Mouse (Mus musculus) lung, embryonic 15.5 days (tissue): ENCODE results near the gene Gpr107. TPM values are rescaled to one million over a fixed set of nuclear protein-coding genes. Genes with fewer than 3 reads are reported as not detected.

Experiments
- ATAC-seq: fragments of 200-750 bp; cut with Nextera tagmentation; 2 replicates; pipeline ENCODE4 v1.8.0; 2017; ENCODE audit warnings: moderate number of reproducible peaks, borderline replicate concordance; ENCODE audit not compliant: low FRiP score, low TSS enrichment; ENCODE audit errors: extremely low read depth
- H3K27ac ChIP-seq: fragments of 300-500 bp; sonication (generic); 2 replicates; pipeline ENCODE4 v1.5.1; 2015; ENCODE audit warnings: moderate library complexity, mild to moderate bottlenecking, inconsistent platforms
- H3K27me3 ChIP-seq: fragments of 300-500 bp; sonication (generic); 2 replicates; pipeline ENCODE4 v1.6.1; 2015; ENCODE audit warnings: inconsistent platforms
- H3K36me3 ChIP-seq: fragments of 300-500 bp; sonication (generic); 2 replicates; pipeline ENCODE4 v1.6.1; 2015; ENCODE audit warnings: inconsistent platforms
- H3K4me1 ChIP-seq: fragments of 300-500 bp; sonication (generic); 2 replicates; pipeline ENCODE4 v1.6.1; 2015; ENCODE audit warnings: inconsistent platforms
- H3K4me2 ChIP-seq: fragments of 300-500 bp; sonication (generic); 2 replicates; pipeline ENCODE4 v1.6.1; 2015; ENCODE audit warnings: inconsistent platforms, mild to moderate bottlenecking, moderate library complexity
- H3K4me3 ChIP-seq: fragments of 300-500 bp; sonication (generic); 2 replicates; pipeline ENCODE4 v1.5.1; 2015; ENCODE audit warnings: mild to moderate bottlenecking, inconsistent platforms
- H3K9ac ChIP-seq: fragments of 300-500 bp; sonication (generic); 2 replicates; pipeline ENCODE4 v1.6.1; 2015; ENCODE audit warnings: inconsistent platforms
- H3K9me3 ChIP-seq: fragments of 300-500 bp; sonication (generic); 2 replicates; pipeline ENCODE4 v1.6.1; 2016; ENCODE audit warnings: inconsistent platforms
- WGBS: fragments of 180-500 bp; shearing (Covaris S2); methylation state at CpG from one replicate; pipeline ENCODE4 v1.1.7; 2015; 5-methylcytosine and 5-hydroxymethylcytosine counted together
- polyA plus RNA-seq: library from polyadenylated mRNA; unstranded; fragments of >200 nt; fragmentation: Nextera tagmentation; extraction: Ambion mirVana; gene quantifications from 2 replicates; pipeline ENCODE4 v1.2.1, GENCODE M21; 2015

Gene Gpr107
- polyA plus RNA-seq, 1 experiment from 2014 or later: 33.3 TPM

DNA sequence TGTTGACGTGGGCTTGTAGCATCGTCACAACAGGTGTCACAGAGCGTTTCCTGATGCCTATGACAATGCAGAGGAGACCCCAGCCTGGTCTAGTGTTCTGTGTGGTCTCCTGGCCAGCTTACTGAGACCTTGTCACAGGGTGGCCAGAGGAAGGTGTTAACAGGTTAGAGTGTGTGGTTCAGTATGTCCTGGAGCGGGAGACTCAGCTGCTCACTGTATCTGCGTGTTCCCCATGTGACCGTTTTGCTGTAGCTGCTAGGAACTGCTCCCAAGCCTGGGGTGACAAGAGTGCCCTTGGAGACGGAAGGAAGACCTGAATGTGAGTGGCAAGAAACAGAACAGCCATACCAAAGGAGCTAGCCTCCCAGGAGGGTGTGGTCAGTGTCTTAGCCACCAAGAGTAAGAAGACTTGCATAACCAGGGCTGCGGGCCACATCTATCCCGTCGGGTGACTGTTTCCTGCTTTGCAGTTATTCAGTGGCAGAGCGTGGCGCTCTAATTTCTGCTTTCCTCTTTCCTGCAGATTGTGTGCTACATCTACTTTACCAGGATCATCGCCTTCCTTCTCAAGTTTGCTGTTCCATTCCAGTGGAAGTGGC is 56.5 kb downstream of the Gpr107 start:
- 86% methylated on average over 13 of the region's 13 CpGs for WGBS
- no peaks in the 10 kb centered on the region for H3K9me3 ChIP-seq
- no peak overlapping the region for H3K4me3 ChIP-seq
- ATAC-seq: no peak
- no peak overlapping the region for H3K9ac ChIP-seq
- H3K36me3 ChIP-seq: peaks cover 26% of the 10 kb centered on the region
- no peaks in the 10 kb centered on the region for H3K4me1 ChIP-seq
- no peaks in the 10 kb centered on the region for H3K27me3 ChIP-seq
- H3K4me2 ChIP-seq: no peak overlapping the region
- H3K27ac ChIP-seq: no peak overlapping the region

- Histone ChIP-seq H3K9me3 (no peaks in the 10 kb centered on the region), H3K4me1 (no peaks in the 10 kb centered on the region), H3K36me3 (peaks cover 29% of the 10 kb centered on the region), H3K27ac (no peak overlapping the region), H3K27me3 (no peaks in the 10 kb centered on the region), H3K4me2 (no peak overlapping the region), H3K9ac (no peak overlapping the region), H3K4me3 (no peak overlapping the region)
- WGBS: 68% methylated on average over 4 of the region's 4 CpGs
- ATAC-seq: no peak
Observed at GRCm38 (mm10) chr2:31209525-31209924, 57.4 kb downstream of the Gpr107 start.

GRCm38 (mm10) chr2:31210144-31210847 is 58.2 kb downstream of the Gpr107 start:
- 70% methylated on average over 11 of the region's 11 CpGs for WGBS
- ATAC-seq: no peak
- H3K4me3 ChIP-seq: no peak overlapping the region
- no peaks in the 10 kb centered on the region for H3K9me3 ChIP-seq
- H3K9ac ChIP-seq: no peak overlapping the region
- no peaks in the 10 kb centered on the region for H3K4me1 ChIP-seq
- H3K36me3 ChIP-seq: peaks cover 32% of the 10 kb centered on the region
- H3K27ac ChIP-seq: no peak overlapping the region
- no peak overlapping the region for H3K4me2 ChIP-seq
- no peaks in the 10 kb centered on the region for H3K27me3 ChIP-seq

- Histone ChIP-seq H3K4me1 (no peaks in the 10 kb centered on the region), H3K4me2 (no peak overlapping the region), H3K4me3 (no peak overlapping the region), H3K27me3 (no peaks in the 10 kb centered on the region), H3K9ac (no peak overlapping the region), H3K27ac (no peak overlapping the region), H3K36me3 (peaks cover 27% of the 10 kb centered on the region), H3K9me3 (no peaks in the 10 kb centered on the region)
- WGBS: 62% methylated on average over 3 of the region's 3 CpGs
- no peak for ATAC-seq
Observed at GRCm38 (mm10) chr2:31211204-31211603, 59.1 kb downstream of the Gpr107 start.

- Histone ChIP-seq H3K4me3 (no peak overlapping the region), H3K4me1 (0 out of 2 replicates have a peak, but pooled peaks cover 4% of the 10 kb centered on the region), H3K27me3 (no peaks in the 10 kb centered on the region), H3K36me3 (peaks cover 19% of the 10 kb centered on the region), H3K9me3 (no peaks in the 10 kb centered on the region), H3K9ac (no peak overlapping the region), H3K4me2 (no peak overlapping the region), H3K27ac (no peak overlapping the region)
- WGBS: 83% methylated on average over 16 of the region's 16 CpGs
- ATAC-seq: no peak
Observed at GRCm38 (mm10) chr2:31214211-31214796, 62.2 kb downstream of the Gpr107 start.

GRCm38 (mm10) chr2:31218611-31219010 is 66.5 kb downstream of the Gpr107 start:
- Histone ChIP-seq H3K27me3 (no peaks in the 10 kb centered on the region), H3K36me3 (0 out of 2 replicates have a peak, but pooled peaks cover 6% of the 10 kb centered on the region), H3K9ac (no peak overlapping the region), H3K4me2 (no peak overlapping the region), H3K27ac (no peak overlapping the region), H3K9me3 (no peaks in the 10 kb centered on the region), H3K4me1 (0 out of 2 replicates have a peak, but pooled peaks cover 4% of the 10 kb centered on the region), H3K4me3 (no peak overlapping the region)
- 78% methylated on average over 3 of the region's 3 CpGs for WGBS
- ATAC-seq: no peak

GRCm38 (mm10) chr2:31219470-31219869 is 67.4 kb downstream of the Gpr107 start:
- Histone ChIP-seq H3K4me2 (no peak overlapping the region), H3K9ac (no peak overlapping the region), H3K9me3 (no peaks in the 10 kb centered on the region), H3K27ac (no peak overlapping the region), H3K4me3 (no peak overlapping the region), H3K4me1 (0 out of 2 replicates have a peak, but pooled peaks cover 4% of the 10 kb centered on the region), H3K36me3 (0 out of 2 replicates have a peak, but pooled peaks cover 4% of the 10 kb centered on the region), H3K27me3 (no peaks in the 10 kb centered on the region)
- 71% methylated on average over 6 of the region's 6 CpGs for WGBS
- ATAC-seq: no peak

DNA sequence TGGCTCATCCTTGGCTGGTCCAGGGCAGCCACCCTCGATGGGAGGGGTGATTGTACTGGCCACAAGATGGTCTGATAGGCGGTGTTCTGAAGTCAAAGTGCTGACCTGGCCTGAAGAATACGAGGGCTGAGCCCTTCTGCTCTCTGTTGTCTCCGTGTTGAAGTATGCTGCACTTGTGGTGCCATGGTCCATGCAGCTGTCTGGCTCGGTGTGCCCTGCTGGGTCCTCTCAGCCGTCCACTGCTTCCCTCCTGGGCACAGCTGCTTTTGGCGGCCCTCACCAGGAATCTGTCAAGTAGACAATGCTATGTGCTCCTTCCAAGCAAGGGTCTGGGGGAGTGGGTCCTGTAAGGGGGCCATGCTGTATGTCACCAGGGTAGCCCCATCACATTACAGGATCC is 68.7 kb downstream of the Gpr107 start:
- no peak for ATAC-seq
- H3K4me1 ChIP-seq: 0 out of 2 replicates have a peak, but pooled peaks cover 4% of the 10 kb centered on the region
- H3K36me3 ChIP-seq: no peaks in the 10 kb centered on the region
- H3K9ac ChIP-seq: no peak overlapping the region
- no peak overlapping the region for H3K4me2 ChIP-seq
- H3K9me3 ChIP-seq: 0 out of 2 replicates have a peak, but pooled peaks cover 4% of the 10 kb centered on the region
- no peaks in the 10 kb centered on the region for H3K27me3 ChIP-seq
- H3K4me3 ChIP-seq: no peak overlapping the region
- WGBS: 57% methylated on average over 7 of the region's 7 CpGs
- no peak overlapping the region for H3K27ac ChIP-seq

DNA sequence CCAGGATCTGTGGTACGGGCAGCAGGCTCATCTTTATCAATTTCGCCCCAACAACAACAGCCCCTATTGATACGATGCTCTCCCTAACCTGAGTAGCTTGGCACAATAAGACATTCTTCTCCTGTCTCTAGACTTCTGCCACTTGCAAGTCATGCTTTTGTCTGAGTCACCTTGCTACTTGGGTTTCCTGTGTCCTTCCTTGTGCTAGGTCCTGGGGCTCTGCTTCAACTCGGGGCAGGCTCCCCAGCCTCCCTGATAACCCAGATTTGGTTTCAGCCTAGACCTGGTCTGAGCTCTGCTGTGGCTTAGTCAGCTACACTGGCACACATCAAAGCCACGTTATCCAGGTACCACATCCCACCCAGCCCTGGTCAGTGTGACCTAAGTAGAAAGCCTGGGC is 69.5 kb downstream of the Gpr107 start:
- H3K4me1 ChIP-seq: 0 out of 2 replicates have a peak, but pooled peaks cover 2% of the 10 kb centered on the region
- H3K36me3 ChIP-seq: no peaks in the 10 kb centered on the region
- no peaks in the 10 kb centered on the region for H3K27me3 ChIP-seq
- H3K4me2 ChIP-seq: no peak overlapping the region
- ATAC-seq: no peak
- H3K9ac ChIP-seq: no peak overlapping the region
- no peak overlapping the region for H3K27ac ChIP-seq
- WGBS: 75% methylated on average over 5 of the region's 5 CpGs
- no peak overlapping the region for H3K4me3 ChIP-seq
- 0 out of 2 replicates have a peak, but pooled peaks cover 4% of the 10 kb centered on the region for H3K9me3 ChIP-seq

- no peak overlapping the region for H3K4me2 ChIP-seq
- WGBS: 55% methylated on average over 1 of the region's 1 CpGs
- peaks cover 4% of the 10 kb centered on the region; the same call in 1 of the 2 replicates for H3K9me3 ChIP-seq
- ATAC-seq: no peak
- no peak overlapping the region for H3K9ac ChIP-seq
- no peaks in the 10 kb centered on the region for H3K4me1 ChIP-seq
- no peaks in the 10 kb centered on the region for H3K36me3 ChIP-seq
- no peaks in the 10 kb centered on the region for H3K27me3 ChIP-seq
- H3K4me3 ChIP-seq: no peak overlapping the region
- H3K27ac ChIP-seq: no peak overlapping the region
Observed at GRCm38 (mm10) chr2:31228768-31229311, 76.7 kb downstream of the Gpr107 start.

DNA sequence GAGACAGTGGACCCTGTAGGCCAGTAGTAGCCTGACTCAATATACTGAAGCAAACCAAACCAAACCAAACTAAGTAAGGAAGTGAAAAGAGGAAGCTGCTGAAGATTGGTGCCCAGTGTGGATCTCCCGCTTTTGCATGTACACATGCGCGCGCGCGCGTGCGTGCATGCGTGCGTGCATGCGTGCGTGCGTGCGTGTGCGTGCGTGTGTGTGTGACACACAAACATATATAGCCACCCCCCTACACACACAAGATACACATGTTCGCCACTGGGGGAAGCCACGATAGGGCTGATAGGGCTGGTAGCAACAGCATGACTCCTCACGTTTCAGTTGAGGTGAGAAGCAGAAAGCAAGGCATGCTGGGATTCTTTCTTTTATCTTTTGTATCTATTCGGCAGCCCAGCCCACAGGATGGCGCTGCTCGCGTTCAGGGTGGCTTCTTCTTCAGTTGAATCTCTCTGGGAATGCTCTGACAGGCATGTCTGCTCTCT is 87.1 kb downstream of the Gpr107 start:
- Histone ChIP-seq H3K4me1 (peaks cover 16% of the 10 kb centered on the region), H3K27ac (no peak overlapping the region), H3K4me2 (peak overlapping the region; percentile 43), H3K36me3 (no peaks in the 10 kb centered on the region), H3K9me3 (no peaks in the 10 kb centered on the region), H3K9ac (no peak overlapping the region), H3K4me3 (peak overlapping the region; percentile 20), H3K27me3 (peaks cover 8% of the 10 kb centered on the region; the same call in 1 of the 2 replicates)
- no peak for ATAC-seq
- 29% methylated on average over 23 of the region's 23 CpGs for WGBS
